Mouse (Mus musculus) neural tube, embryonic 12.5 days (tissue): ENCODE results near the gene Olfm1. TPM values are rescaled to one million over a fixed set of nuclear protein-coding genes. Genes with fewer than 3 reads are reported as not detected.

Source experiments
- ATAC-seq: fragments of 200-750 bp; cut with Nextera tagmentation; 2 replicates; pipeline ENCODE4 v1.8.0; 2017; ENCODE audit warnings: low read depth, mild to moderate bottlenecking, moderate TSS enrichment, moderate library complexity; ENCODE audit not compliant: low FRiP score
- H3K27ac ChIP-seq: fragments of 300-500 bp; sonication (generic); 2 replicates; pipeline ENCODE4 v1.5.1; 2016
- H3K27me3 ChIP-seq: fragments of 300-500 bp; sonication (generic); replicated peaks from 2 replicates; pipeline ENCODE4 v1.6.1; 2016; ENCODE audit warnings: mild to moderate bottlenecking
- H3K36me3 ChIP-seq: fragments of 300-500 bp; sonication (generic); 2 replicates; pipeline ENCODE4 v1.6.1; 2016; ENCODE audit warnings: mild to moderate bottlenecking
- H3K4me1 ChIP-seq: fragments of 300-500 bp; sonication (generic); 2 replicates; pipeline ENCODE4 v1.6.1; 2016
- H3K4me2 ChIP-seq: fragments of 300-500 bp; sonication (generic); replicated peaks from 2 replicates; pipeline ENCODE4 v1.6.1; 2016; ENCODE audit warnings: mild to moderate bottlenecking
- H3K4me3 ChIP-seq: fragments of 300-500 bp; sonication (generic); 2 replicates; pipeline ENCODE4 v1.5.1; 2016
- H3K9ac ChIP-seq: fragments of 300-500 bp; sonication (generic); 2 replicates; pipeline ENCODE4 v1.6.1; 2016; ENCODE audit warnings: mild to moderate bottlenecking
- H3K9me3 ChIP-seq: fragments of 300-500 bp; sonication (generic); 2 replicates; pipeline ENCODE4 v1.6.1; 2016; ENCODE audit warnings: mild to moderate bottlenecking
- WGBS: fragments of 180-500 bp; shearing (Covaris S2); methylation state at CpG from one replicate; pipeline ENCODE4 v1.1.7; 2016; 5-methylcytosine and 5-hydroxymethylcytosine counted together
- polyA plus RNA-seq: library from polyadenylated mRNA; unstranded; fragments of >200 nt; fragmentation: Nextera tagmentation; extraction: Ambion mirVana; gene quantifications from 2 replicates; pipeline ENCODE4 v1.2.1, GENCODE M21; 2016

The Olfm1 gene
- polyA plus RNA-seq, 1 experiment from 2014 or later, result 188 TPM

DNA sequence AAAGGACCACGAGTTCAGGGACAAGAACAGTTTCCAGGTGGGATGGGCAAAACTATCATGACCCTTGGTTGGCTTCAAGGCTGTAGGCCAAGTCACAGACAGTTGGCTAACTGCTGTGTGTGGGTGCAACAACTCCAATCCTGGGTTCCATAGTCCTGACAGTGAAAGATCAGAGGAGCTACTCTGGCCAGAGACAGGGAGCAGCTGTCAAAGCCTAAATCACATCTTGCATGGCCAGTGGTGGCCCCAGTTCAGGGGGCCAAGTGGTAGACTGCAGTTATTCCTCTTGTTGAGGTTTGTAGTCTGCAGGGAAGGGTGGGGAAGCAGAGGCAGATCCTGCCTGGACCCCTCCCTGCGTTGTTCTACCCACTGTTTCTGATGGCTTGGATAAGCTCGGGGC lies 48.1 kb downstream of the Olfm1 start:
- H3K4me3 ChIP-seq, result no peak overlapping the region
- no peaks in the 10 kb centered on the region for H3K9me3 ChIP-seq
- H3K36me3 ChIP-seq, result no peaks in the 10 kb centered on the region
- H3K4me2 ChIP-seq, result no peak overlapping the region
- WGBS, result 81% methylated on average over 3 of the region's 3 CpGs
- no peaks in the 10 kb centered on the region for H3K27me3 ChIP-seq
- H3K9ac ChIP-seq, result no peak overlapping the region
- no peak overlapping the region for H3K27ac ChIP-seq
- ATAC-seq, result no peak
- H3K4me1 ChIP-seq, result peaks cover 14% of the 10 kb centered on the region

DNA sequence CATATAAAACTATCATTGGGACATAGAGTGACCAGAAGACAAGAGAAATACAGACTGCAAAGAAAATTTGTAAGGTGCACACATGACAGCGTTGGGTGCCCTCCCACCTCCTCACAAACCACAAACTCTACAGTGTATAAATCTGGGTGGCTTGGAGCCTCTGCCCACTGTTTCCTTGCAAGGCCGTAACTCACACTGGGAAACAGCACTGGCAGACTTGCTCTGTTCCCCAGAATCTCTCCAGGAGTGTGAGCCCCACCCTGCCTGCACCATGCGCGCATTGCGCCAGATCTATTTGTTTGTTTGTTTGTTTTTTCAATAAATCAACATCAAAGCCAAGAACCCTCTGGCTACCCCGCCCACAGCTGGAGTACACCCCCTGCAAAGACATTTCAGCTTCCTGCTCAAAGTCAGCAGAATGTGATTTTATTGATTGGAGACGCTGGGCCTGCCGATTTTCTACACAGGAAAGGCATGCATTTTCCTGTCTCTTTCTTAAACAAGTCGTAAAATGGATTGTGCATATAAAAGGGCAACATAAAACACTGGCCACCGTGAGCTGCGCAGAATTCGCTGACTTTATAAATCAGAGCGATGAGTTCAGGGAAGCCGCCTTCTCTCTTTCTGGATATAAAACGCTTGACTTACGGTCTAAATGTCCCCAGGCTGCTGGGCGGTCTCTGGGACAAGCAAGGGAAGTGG lies 48.9 kb downstream of the Olfm1 start:
- peak overlapping the region; percentile 22; the same call in 1 of the 2 replicates for H3K4me2 ChIP-seq
- H3K27ac ChIP-seq, result no peak overlapping the region
- ATAC-seq, result no peak

GRCm38 (mm10) chr2:28242222-28242543 lies 49.4 kb downstream of the Olfm1 start:
- H3K36me3 ChIP-seq, result no peaks in the 10 kb centered on the region
- no peak overlapping the region for H3K9ac ChIP-seq
- 35% methylated on average over 5 of the region's 5 CpGs for WGBS
- H3K9me3 ChIP-seq, result no peaks in the 10 kb centered on the region
- H3K27me3 ChIP-seq, result no peaks in the 10 kb centered on the region
- ATAC-seq, result no peak
- H3K27ac ChIP-seq, result no peak overlapping the region
- H3K4me1 ChIP-seq, result peaks cover 14% of the 10 kb centered on the region
- H3K4me2 ChIP-seq, result peak overlapping the region; percentile 22; the same call in 1 of the 2 replicates
- H3K4me3 ChIP-seq, result no peak overlapping the region

More for the DNA sequence above, 48.9 kb downstream of the Olfm1 start:
- Histone ChIP-seq H3K4me1 (peaks cover 14% of the 10 kb centered on the region), H3K4me3 (no peak overlapping the region), H3K36me3 (no peaks in the 10 kb centered on the region), H3K9ac (no peak overlapping the region), H3K27me3 (no peaks in the 10 kb centered on the region), H3K9me3 (no peaks in the 10 kb centered on the region)
- WGBS, result 27% methylated on average over 17 of the region's 17 CpGs

GRCm38 (mm10) chr2:28244667-28245395 lies 52.0 kb downstream of the Olfm1 start:
- Histone ChIP-seq H3K9me3 (no peaks in the 10 kb centered on the region), H3K4me1 (peaks cover 14% of the 10 kb centered on the region), H3K4me2 (no peak overlapping the region), H3K4me3 (no peak overlapping the region), H3K27ac (no peak overlapping the region), H3K9ac (no peak overlapping the region), H3K27me3 (no peaks in the 10 kb centered on the region), H3K36me3 (no peaks in the 10 kb centered on the region)
- no peak for ATAC-seq
- WGBS, result 64% methylated on average over 8 of the region's 8 CpGs

GRCm38 (mm10) chr2:28246110-28246653 lies 53.4 kb downstream of the Olfm1 start:
- Histone ChIP-seq H3K27ac (no peak overlapping the region), H3K9ac (no peak overlapping the region), H3K4me1 (peaks cover 11% of the 10 kb centered on the region; the same call in 1 of the 2 replicates), H3K27me3 (no peaks in the 10 kb centered on the region), H3K36me3 (no peaks in the 10 kb centered on the region), H3K9me3 (no peaks in the 10 kb centered on the region), H3K4me2 (no peak overlapping the region), H3K4me3 (no peak overlapping the region)
- no peak for ATAC-seq
- WGBS, result 82% methylated on average over 5 of the region's 5 CpGs

DNA sequence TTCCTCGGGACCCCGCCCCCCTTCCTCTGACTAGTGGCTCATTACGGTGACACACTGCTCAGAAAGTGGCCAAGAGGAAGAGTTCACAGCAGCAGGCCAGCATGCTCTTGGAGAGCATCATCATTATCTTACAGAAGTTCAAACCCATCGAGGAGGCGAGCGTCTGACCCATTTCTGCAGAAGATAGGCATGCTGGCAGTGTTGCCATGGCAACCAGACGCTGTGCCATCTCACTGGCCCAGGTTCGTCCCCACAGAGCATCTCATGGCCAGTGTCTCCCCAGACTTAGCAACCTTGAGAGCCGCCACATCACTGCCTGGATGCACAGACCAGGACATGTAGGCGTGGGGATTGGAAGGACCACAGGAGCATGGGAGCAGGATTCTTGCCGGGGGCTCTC lies 54.3 kb downstream of the Olfm1 start:
- 71% methylated on average over 11 of the region's 11 CpGs for WGBS
- no peaks in the 10 kb centered on the region for H3K36me3 ChIP-seq
- no peaks in the 10 kb centered on the region for H3K27me3 ChIP-seq
- H3K9me3 ChIP-seq, result no peaks in the 10 kb centered on the region
- no peak overlapping the region for H3K4me3 ChIP-seq
- H3K4me1 ChIP-seq, result peaks cover 7% of the 10 kb centered on the region; the same call in 1 of the 2 replicates
- no peak overlapping the region for H3K4me2 ChIP-seq
- H3K9ac ChIP-seq, result no peak overlapping the region
- ATAC-seq, result no peak
- H3K27ac ChIP-seq, result no peak overlapping the region

- 65% methylated on average over 4 of the region's 4 CpGs for WGBS
- Histone ChIP-seq H3K27ac (no peak overlapping the region), H3K36me3 (no peaks in the 10 kb centered on the region), H3K9me3 (no peaks in the 10 kb centered on the region), H3K4me2 (no peak overlapping the region), H3K4me3 (no peak overlapping the region), H3K4me1 (peaks cover 9% of the 10 kb centered on the region; the same call in 1 of the 2 replicates), H3K27me3 (no peaks in the 10 kb centered on the region), H3K9ac (no peak overlapping the region)
- no peak for ATAC-seq
These were observed 59.8 kb downstream of the Olfm1 start for GRCm38 (mm10) chr2:28252554-28252953.

DNA sequence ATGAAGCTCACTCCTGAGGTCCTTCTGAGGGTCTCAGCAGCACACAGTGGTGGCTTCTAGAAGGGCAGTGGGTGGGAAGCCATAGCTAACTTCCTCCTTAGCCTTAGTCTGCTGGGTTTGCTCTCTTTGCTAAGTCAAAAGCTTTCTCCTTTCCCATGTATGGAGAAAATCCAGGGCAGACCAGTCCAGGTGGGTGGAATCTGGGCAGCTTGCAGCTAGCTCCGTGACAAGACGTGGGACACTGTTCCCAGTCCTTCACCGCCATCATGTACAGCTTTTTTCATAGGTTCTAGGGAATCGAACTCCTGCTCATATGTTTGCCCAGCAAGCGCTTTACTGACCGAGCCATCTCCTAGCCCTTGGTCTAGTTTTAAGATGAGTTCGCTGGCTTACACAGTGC lies 63.2 kb downstream of the Olfm1 start:
- H3K27me3 ChIP-seq, result no peaks in the 10 kb centered on the region
- H3K27ac ChIP-seq, result no peak overlapping the region
- H3K4me2 ChIP-seq, result no peak overlapping the region
- peaks cover 10% of the 10 kb centered on the region; the same call in 1 of the 2 replicates for H3K4me1 ChIP-seq
- ATAC-seq, result no peak
- no peak overlapping the region for H3K4me3 ChIP-seq
- WGBS, result 92% methylated on average over 7 of the region's 7 CpGs
- no peaks in the 10 kb centered on the region for H3K9me3 ChIP-seq
- no peaks in the 10 kb centered on the region for H3K36me3 ChIP-seq
- H3K9ac ChIP-seq, result no peak overlapping the region

DNA sequence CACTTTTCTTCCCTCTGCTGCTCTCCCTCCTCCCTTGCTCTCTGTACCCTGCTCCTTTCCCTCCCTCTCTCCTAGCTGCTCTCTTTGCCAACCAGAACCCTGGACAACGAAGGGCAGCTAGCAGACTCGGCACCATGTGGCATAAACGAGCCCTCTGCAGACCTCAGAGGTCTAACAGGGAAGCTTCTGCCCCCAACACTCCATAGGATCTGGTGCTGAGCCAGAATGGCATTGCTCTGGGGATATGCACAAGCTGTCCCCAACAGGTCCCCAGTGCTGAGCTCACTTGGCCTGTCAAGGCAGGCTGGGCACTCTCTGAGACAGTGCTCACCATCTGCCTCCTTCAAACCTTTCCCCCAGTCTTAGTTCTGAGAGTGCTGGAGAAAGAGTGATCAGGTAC lies 68.6 kb downstream of the Olfm1 start:
- Histone ChIP-seq H3K4me2 (no peak overlapping the region), H3K4me1 (0 out of 2 replicates have a peak, but pooled peaks cover 4% of the 10 kb centered on the region), H3K9ac (no peak overlapping the region), H3K4me3 (no peak overlapping the region), H3K36me3 (no peaks in the 10 kb centered on the region), H3K27me3 (no peaks in the 10 kb centered on the region), H3K9me3 (no peaks in the 10 kb centered on the region), H3K27ac (no peak overlapping the region)
- ATAC-seq, result no peak
- WGBS, result 83% methylated on average over 3 of the region's 3 CpGs

DNA sequence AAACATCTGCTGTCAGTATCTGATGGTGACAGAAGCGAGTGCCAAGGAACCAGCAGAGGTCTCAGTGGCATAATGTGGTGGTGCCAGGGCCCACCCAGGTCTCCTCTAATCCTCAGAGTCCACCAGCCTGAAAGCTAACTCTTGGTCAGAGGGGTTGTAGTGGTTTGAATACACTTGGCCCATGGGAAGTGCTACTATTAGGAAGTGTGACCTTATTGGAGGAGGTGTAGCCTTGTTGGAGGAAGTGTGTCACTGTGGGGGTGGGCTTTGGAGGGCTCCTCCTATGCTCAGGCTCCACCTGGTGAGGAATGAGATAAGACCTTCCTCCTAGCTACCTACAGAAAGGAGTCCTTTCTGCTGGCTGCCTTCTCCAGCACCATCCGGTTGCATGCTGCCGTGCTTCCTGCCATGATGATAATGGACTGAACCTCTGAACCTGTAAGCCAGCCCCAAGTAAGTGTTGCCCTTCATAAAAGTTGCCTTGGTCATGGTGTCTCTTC lies 75.0 kb downstream of the Olfm1 start:
- H3K4me3 ChIP-seq, result no peak overlapping the region
- 90% methylated on average over 3 of the region's 3 CpGs for WGBS
- H3K27me3 ChIP-seq, result no peaks in the 10 kb centered on the region
- H3K4me2 ChIP-seq, result no peak overlapping the region
- peaks cover 8% of the 10 kb centered on the region for H3K4me1 ChIP-seq
- H3K27ac ChIP-seq, result no peak overlapping the region
- no peak overlapping the region for H3K9ac ChIP-seq
- H3K36me3 ChIP-seq, result no peaks in the 10 kb centered on the region
- H3K9me3 ChIP-seq, result no peaks in the 10 kb centered on the region
- no peak for ATAC-seq

DNA sequence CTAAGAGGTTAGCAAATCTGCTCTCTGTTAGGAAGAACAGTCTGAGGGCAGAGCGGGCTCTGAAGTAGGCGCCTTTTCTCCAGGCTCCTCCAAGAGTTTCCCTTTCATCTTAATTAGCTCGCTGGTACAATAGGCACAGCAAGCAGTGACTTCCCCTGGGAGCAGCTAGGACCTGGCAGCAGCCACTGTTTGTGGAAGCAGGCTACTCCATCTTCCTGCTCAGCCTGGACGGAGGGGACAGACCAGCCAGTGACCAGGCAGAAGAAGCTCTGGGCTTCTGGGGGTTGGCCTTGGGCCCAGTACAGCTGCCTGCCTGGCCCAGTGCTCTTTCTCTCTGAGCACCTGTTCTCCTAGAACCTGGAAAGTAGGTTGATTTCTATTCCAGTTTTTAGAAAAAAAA lies 77.8 kb downstream of the Olfm1 start:
- 7% methylated on average over 4 of the region's 4 CpGs for WGBS
- H3K36me3 ChIP-seq, result no peaks in the 10 kb centered on the region
- no peak overlapping the region for H3K9ac ChIP-seq
- H3K27me3 ChIP-seq, result no peaks in the 10 kb centered on the region
- peaks cover 12% of the 10 kb centered on the region for H3K4me1 ChIP-seq
- no peak overlapping the region for H3K4me2 ChIP-seq
- H3K4me3 ChIP-seq, result no peak overlapping the region
- H3K9me3 ChIP-seq, result no peaks in the 10 kb centered on the region
- ATAC-seq, result no peak
- peak overlapping the region; percentile 8; the same call in 1 of the 2 replicates for H3K27ac ChIP-seq

DNA sequence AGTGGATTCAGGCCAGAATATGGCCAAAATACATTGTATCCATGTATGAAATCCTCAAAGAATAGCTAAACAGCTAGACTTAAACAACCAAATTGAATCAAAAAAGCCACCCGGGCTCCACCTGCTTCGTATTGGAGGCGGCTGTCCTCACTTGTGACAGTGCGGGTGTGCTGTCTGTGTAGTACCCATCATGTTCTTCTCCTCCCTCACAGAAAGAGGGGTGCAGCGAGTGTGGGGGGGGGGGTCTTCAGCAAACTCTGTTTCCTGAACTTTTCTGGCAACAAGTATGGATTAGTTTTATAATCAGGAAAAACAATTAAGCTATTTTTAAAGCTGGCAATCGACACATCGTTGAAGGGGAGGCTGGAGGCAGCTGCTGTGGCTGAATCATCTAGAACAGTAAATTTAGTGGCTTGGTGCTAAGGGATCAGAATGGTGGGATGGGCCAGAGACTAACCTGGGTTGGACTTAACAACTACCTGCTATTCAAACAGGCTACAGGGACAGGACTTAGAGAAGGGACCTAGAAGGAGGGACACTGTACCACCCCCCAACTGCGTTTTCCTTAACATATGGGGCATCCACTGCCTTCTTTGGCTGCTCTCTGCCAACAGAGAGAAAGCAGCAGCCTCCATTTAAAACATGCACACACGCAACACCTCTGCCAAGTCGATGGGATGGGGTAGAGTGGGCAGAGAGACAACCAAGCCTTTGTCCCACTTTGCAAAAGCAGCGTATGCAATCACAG lies 79.6 kb downstream of the Olfm1 start:
- Histone ChIP-seq H3K9me3 (no peaks in the 10 kb centered on the region), H3K27me3 (no peaks in the 10 kb centered on the region), H3K9ac (no peak overlapping the region), H3K4me3 (no peak overlapping the region), H3K4me1 (peaks cover 12% of the 10 kb centered on the region), H3K4me2 (no peak overlapping the region), H3K36me3 (no peaks in the 10 kb centered on the region), H3K27ac (no peak overlapping the region)
- ATAC-seq, result no peak
- 74% methylated on average over 11 of the region's 11 CpGs for WGBS
